ENCODE assay signal across 10 mouse cellular contexts in genomic region chr14:7105124-7105802, GRCm38 (mm10). TPM values are rescaled to one million over a fixed set of nuclear protein-coding genes. Genes with fewer than 3 reads are reported as not detected.
A peak's percentile ranks its signal among the peaks of the same experiment; 100 is the strongest.
DNase-seq lines count a peak whose midpoint lies in the region; ATAC-seq and TF ChIP-seq lines count a peak whose summit lies in the region.
"Not testable (repeated sequence)": the region's sequence is repeated elsewhere in the genome, so short reads cannot be mapped to it uniquely, and the experiment has no call there.
"Had no signal": no experiment of that assay in that cellular context is flagged by ENCODE, and none has a peak within 500 bp of the region (broad histone marks: within the 10 kb centered on the region; RNA-seq: fewer than 3 reads in every experiment).

No protein-coding gene starts in this region.

- not testable (repeated sequence) for H3K27me3 ChIP-seq in embryonic facial prominence, embryonic 13.5 days; lung, postnatal 0 days (replicated peaks; ENCODE audit: insufficient read depth, low read length)

- not testable (repeated sequence) for H3K36me3 ChIP-seq in embryonic facial prominence, embryonic 13.5 days; lung, postnatal 0 days (ENCODE audit: insufficient read depth, low read length)

- DNase-seq in adrenal gland, postnatal 10 days, result peak; percentile 2
- peak; percentile 0 for DNase-seq in heart, adult 8-10 months (ENCODE audit: low spot score)
- DNase-seq in induced T-regulatory cell, adult 2 months (ENCODE audit: low read depth), result peak; percentile 24
- DNase-seq in left cerebral cortex, adult 8-10 months (ENCODE audit: low spot score in 2 of 2), result peak; percentile 1 to 3
- DNase-seq in lung, postnatal 0 days (ENCODE audit: low spot score), result not testable (repeated sequence)
- DNase-seq in right cerebral cortex, adult 18-20 months, result peak; percentile 0
- DNase-seq in thymus, postnatal 25 days, result peak; percentile 9

- peak overlapping the region; percentile 72; the same call in 1 of the 2 replicates for H3K27ac ChIP-seq in embryonic facial prominence, embryonic 13.5 days
- H3K27ac ChIP-seq in lung, postnatal 0 days (ENCODE audit: low read length), result not testable (repeated sequence)

- WGBS in embryonic facial prominence, embryonic 13.5 days, result 1% methylated on average over 12 of the region's 54 CpGs
- 0% methylated on average over 9 of the region's 54 CpGs for WGBS in lung, postnatal 0 days

- H3K9ac ChIP-seq in embryonic facial prominence, embryonic 13.5 days, result peak overlapping the region; percentile 72
- H3K9ac ChIP-seq in lung, postnatal 0 days (replicated peaks; ENCODE audit: low read depth), result not testable (repeated sequence)

- not testable (repeated sequence) for H3K4me1 ChIP-seq in embryonic facial prominence, embryonic 13.5 days; lung, postnatal 0 days (ENCODE audit: insufficient read depth, low read depth, low read length)

- peak overlapping the region; percentile 58 for H3K4me2 ChIP-seq in embryonic facial prominence, embryonic 13.5 days
- H3K4me2 ChIP-seq in lung, postnatal 0 days (replicated peaks; ENCODE audit: low read depth, low read length), result peak overlapping the region; percentile 54

- ATAC-seq in embryonic facial prominence, embryonic 13.5 days (ENCODE audit: insufficient number of reproducible peaks, insufficient read depth, low FRiP score, low TSS enrichment, low read depth); lung, postnatal 0 days: not testable (repeated sequence)

- TF ChIP-seq CTCF in lung, postnatal 0 days (IDR thresholded peaks at IDR 0.05), result not testable (repeated sequence)

- H3K9me3 ChIP-seq in embryonic facial prominence, embryonic 13.5 days; lung, postnatal 0 days (ENCODE audit: low read length): not testable (repeated sequence)

- TF ChIP-seq EP300 in lung, postnatal 0 days (IDR thresholded peaks at IDR 0.05), result not testable (repeated sequence)

- peak overlapping the region; percentile 48 for H3K4me3 ChIP-seq in embryonic facial prominence, embryonic 13.5 days
- H3K4me3 ChIP-seq in lung, postnatal 0 days (ENCODE audit: low read depth, low read length), result peak overlapping the region; percentile 15; the same call in 1 of the 2 replicates

RNA-seq across cellular contexts. Expression of gene Gm3696, which starts 4.8 kb away (rescaled TPM):
- total RNA-seq in adrenal gland, postnatal 10 days (2021), result under 1 TPM; 0.27 to 0.42 TPM
- polyA plus RNA-seq in embryonic facial prominence, embryonic 13.5 days (2015; fragmentation: Nextera tagmentation; extraction: Ambion mirVana), result 0.80 and 1.3 TPM in 2 replicates
- total RNA-seq in heart, adult 8-10 months (2022), result under 1 TPM in 1 of 4 experiments, not detected in 3; 0.47 TPM
- 1 to 10 TPM; 1.5 to 3.6 (median 2.7) TPM for total RNA-seq in left cerebral cortex, adult 8-10 months (2022)
- 0.25 and 0.27 TPM in 2 replicates for polyA plus RNA-seq in lung, postnatal 0 days (2015; fragmentation: Nextera tagmentation; extraction: Ambion mirVana)
- total RNA-seq: MEL had no signal
- polyA plus RNA-seq: lung, adult 2 months had no signal

RNA-seq across cellular contexts. Expression of gene Gm6676, which starts 19.9 kb away (rescaled TPM):
- total RNA-seq in adrenal gland, postnatal 10 days (2021), result not detected
- not detected in 2 replicates for polyA plus RNA-seq in embryonic facial prominence, embryonic 13.5 days (2015; fragmentation: Nextera tagmentation; extraction: Ambion mirVana)
- total RNA-seq in heart, adult 8-10 months (2022), result not detected
- total RNA-seq in left cerebral cortex, adult 8-10 months (2022), result not detected
- not detected in 2 replicates for polyA plus RNA-seq in lung, postnatal 0 days (2015; fragmentation: Nextera tagmentation; extraction: Ambion mirVana)
- total RNA-seq: MEL had no signal
- polyA plus RNA-seq: lung, adult 2 months had no signal
